Mouse (Mus musculus) layer of hippocampus, adult 2 months (tissue): ENCODE results near the gene Jakmip3. TPM values are rescaled to one million over a fixed set of nuclear protein-coding genes. Genes with fewer than 3 reads are reported as not detected.
A peak's percentile ranks its signal among the peaks of the same experiment; 100 is the strongest.

Source experiments
- DNase-seq, 2 experiments: peaks; one replicate each; pipeline ENCODE4 v3.0.0; 2022; ENCODE audit warnings: low spot score in 2 of 2
- H3K27ac ChIP-seq: fragments of 200-600 bp; 2 replicates; pipeline ENCODE4 v1.8.1; 2022
- H3K4me3 ChIP-seq: fragments of 200-600 bp; 2 replicates; pipeline ENCODE4 v1.8.1; 2022; ENCODE audit warnings: mild to moderate bottlenecking
- CTCF ChIP-seq: fragments of 200-600 bp; conservative IDR thresholded peaks from 2 replicates; pipeline ENCODE4 v1.8.1; 2022; ENCODE audit warnings: antibody characterized with exemption, mild to moderate bottlenecking, moderate library complexity
- total RNA-seq, 2 experiments: library from RNA; stranded (reverse); gene quantifications; 2 replicates each; pipeline ENCODE4 v1.2.3; 2021

Jakmip3 gene
- total RNA-seq, 2 experiments from 2014 or later, result 51.0 to 58.1 TPM

GRCm38 (mm10) chr7:139016288-139016687 is 75.8 kb downstream of the Jakmip3 start:
- H3K4me3 ChIP-seq, result no peak overlapping the region
- DNase-seq, result no peak
- no peak for TF ChIP-seq CTCF
- H3K27ac ChIP-seq, result peak overlapping the region; percentile 28; the same call in 1 of the 2 replicates

DNA sequence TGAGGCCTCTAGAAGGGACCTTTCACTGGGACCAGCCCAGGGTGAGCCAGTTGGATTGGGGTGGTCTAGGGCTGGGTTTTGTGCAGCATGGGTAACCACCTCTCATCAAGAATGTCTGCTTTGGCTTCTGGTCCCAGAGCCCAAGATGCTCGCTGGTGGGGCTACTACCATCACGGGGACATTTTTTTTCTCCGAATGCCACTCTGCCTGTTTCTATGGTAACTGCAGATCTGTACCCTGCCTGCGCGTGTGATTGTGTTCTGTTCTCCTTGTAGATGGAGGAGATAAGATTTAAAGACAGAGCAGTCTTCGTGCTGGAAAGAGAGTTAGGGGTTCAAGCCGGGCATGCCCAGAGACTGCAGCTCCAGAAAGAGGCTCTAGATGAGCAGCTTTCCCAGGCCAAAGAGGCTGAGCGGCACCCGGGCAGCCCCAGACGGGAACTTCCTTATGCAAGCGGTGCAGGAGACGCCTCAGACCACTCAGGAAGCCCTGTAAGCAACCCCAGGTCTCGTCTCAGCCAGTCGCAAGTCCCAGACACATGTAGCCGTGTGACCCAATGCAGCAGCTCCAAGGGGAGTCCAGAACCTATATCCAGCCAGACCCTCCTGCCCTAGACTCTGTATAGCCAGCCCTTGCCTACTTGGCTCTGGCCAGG is 76.8 kb downstream of the Jakmip3 start:
- Histone ChIP-seq H3K4me3 (no peak overlapping the region), H3K27ac (peak overlapping the region; percentile 51; the same call in 1 of the 2 replicates)
- peak in 1 of 2 experiments; percentile 55 for DNase-seq
- no peak for TF ChIP-seq CTCF

DNA sequence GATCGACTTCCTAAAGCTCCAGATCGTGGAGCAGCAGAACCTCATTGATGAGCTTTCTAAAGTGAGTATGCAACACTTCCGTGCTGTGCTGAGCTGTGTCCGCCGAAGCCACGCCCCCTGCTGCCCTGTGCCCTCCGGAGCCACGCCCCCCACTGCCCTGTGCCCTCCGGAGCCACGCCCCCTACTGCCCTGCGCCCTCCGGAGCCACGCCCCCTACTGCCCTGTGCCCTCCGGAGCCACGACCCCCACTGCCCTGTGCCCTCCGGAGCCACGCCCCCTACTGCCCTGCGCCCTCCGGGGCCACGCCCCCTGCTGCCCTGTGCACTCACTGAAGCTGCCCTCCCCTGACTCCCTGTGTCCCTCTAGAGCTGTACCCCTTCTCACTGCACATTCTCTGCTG is 80.4 kb downstream of the Jakmip3 start:
- DNase-seq, result no peak
- no peak overlapping the region for H3K27ac ChIP-seq
- H3K4me3 ChIP-seq, result no peak overlapping the region
- no peak for TF ChIP-seq CTCF

- no peak overlapping the region for H3K4me3 ChIP-seq
- H3K27ac ChIP-seq, result no peak overlapping the region
- no peak for TF ChIP-seq CTCF
- DNase-seq, result no peak
Measured at GRCm38 (mm10) chr7:139021326-139021725, 80.8 kb downstream of the Jakmip3 start.

DNA sequence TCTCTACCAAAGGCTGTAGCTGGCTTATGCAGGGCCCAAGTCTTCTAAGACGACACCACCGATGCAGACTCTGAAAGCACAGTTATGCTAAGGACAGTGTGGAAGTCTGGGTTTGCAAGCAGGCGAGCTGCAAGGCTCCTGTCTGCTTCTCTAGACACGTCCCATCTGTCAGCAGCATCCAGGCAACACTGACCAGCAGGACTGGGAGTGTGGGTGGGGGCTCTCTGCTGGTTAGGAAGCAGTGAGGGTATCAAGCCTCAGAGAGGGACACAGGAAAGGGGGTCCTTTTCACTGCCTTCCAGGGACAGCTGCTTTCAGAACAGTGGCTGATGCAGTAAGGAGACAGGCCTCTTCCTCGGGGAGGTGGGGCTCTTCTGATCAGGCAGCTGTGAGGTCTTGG is 86.6 kb downstream of the Jakmip3 start:
- no peak for DNase-seq
- Histone ChIP-seq H3K4me3 (no peak overlapping the region), H3K27ac (no peak overlapping the region)
- TF ChIP-seq CTCF, result 0 out of 2 replicates have a peak, but pooled peaks have one; percentile 6

DNA sequence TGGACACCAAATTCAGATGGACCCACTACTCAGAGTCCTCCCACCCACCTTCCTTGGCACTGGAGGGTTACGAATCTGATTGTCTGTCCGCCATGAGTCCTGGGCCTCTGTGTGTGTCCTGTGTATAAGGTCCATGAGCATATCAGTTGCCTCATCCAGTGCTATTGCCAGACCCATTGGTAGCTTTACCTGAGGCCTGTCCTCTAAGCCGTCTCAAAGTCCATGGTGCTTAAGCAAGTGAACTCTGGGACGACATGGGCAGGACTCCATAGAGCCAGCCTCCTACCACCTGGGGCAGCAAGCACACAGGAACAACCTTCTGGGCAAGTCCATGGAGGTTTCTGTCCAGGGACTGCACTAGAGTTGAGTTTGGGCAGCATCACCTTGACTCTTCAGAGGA is 90.7 kb downstream of the Jakmip3 start:
- no peak for DNase-seq
- no peak for TF ChIP-seq CTCF

GRCm38 (mm10) chr7:139063406-139063805 is 122.9 kb downstream of the Jakmip3 start:
- DNase-seq, result no peak
- H3K4me3 ChIP-seq, result no peak overlapping the region
- H3K27ac ChIP-seq, result no peak overlapping the region
- peak; percentile 69 for TF ChIP-seq CTCF

More for the DNA sequence above, 90.7 kb downstream of the Jakmip3 start:
- Histone ChIP-seq H3K27ac (no peak overlapping the region), H3K4me3 (no peak overlapping the region)

- TF ChIP-seq CTCF, result peak; percentile 89
- Histone ChIP-seq H3K27ac (peak overlapping the region; percentile 6; the same call in 1 of the 2 replicates), H3K4me3 (no peak overlapping the region)
- DNase-seq, result peak; percentile 78 to 90
Measured at GRCm38 (mm10) chr7:139068182-139068623, 127.7 kb downstream of the Jakmip3 start.

DNA sequence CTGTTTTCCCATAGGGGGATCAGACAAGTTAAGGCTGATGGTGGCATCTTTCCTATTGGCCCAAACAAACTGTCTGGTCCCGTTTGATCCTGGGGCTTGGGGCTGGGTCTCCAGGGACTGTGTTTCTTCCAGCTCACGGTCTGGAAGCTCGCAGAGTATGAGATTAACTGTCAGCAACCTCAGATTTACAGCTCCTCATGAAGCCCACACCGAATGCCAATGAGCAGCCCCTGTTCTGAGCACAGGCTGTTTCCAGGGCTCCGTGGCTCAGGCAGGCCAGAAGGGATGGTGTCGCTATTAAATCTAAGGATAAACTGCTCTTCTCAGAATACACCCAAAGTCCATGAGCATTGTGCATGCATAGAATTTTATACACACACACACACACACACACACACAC is 133.7 kb downstream of the Jakmip3 start:
- Histone ChIP-seq H3K4me3 (no peak overlapping the region), H3K27ac (no peak overlapping the region)
- no peak for TF ChIP-seq CTCF
- no peak for DNase-seq

DNA sequence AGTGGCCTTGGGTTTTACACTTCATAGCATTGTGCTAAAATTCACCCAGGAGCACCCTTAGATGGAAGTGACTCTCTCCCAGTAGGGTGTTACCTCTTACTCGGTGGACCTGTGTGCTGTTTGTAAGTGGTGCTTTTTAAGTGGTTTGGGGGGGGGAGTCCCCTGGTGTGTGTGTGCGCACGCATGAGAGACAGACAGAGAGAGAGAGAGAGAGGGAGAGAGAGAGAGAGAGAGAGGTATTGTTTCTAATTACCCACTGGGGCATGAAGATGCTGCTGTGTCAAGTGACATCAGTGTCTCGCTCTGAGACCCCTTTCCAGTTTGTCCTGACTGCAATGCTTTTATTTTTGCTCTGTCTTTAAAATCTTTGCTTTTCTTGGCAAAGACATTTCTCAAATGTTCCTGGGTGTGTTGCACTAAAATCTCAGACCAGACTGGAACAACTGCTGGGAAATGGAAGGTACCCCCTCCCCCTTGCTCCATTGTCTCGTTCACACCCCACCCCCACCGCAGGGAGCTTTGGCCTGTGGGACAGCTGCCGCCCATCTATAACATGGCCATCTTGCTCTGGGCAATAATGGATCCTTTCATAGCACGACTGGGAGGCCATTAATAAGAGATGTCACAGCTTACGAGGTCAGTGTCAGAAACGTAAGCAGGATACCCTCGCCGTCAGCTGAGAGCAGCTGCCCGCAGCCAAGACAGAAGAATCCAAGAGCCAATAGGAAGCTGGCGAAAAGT is 134.7 kb downstream of the Jakmip3 start:
- no peak for DNase-seq
- Histone ChIP-seq H3K4me3 (no peak overlapping the region), H3K27ac (no peak overlapping the region)
- TF ChIP-seq CTCF, result no peak

- Histone ChIP-seq H3K4me3 (no peak overlapping the region), H3K27ac (peak overlapping the region; percentile 32; the same call in 1 of the 2 replicates)
- DNase-seq, result no peak
- no peak for TF ChIP-seq CTCF
Measured at GRCm38 (mm10) chr7:139077283-139077682, 136.8 kb downstream of the Jakmip3 start.

- TF ChIP-seq CTCF, result no peak
- H3K27ac ChIP-seq, result no peak overlapping the region
Measured at GRCm38 (mm10) chr7:139078181-139078580, 137.7 kb downstream of the Jakmip3 start.

GRCm38 (mm10) chr7:139079141-139079540 is 138.6 kb downstream of the Jakmip3 start:
- no peak for DNase-seq
- no peak overlapping the region for H3K27ac ChIP-seq
- H3K4me3 ChIP-seq, result no peak overlapping the region
- TF ChIP-seq CTCF, result no peak

More at GRCm38 (mm10) chr7:139078181-139078580, 137.7 kb downstream of the Jakmip3 start:
- H3K4me3 ChIP-seq, result no peak overlapping the region
- no peak for DNase-seq

DNA sequence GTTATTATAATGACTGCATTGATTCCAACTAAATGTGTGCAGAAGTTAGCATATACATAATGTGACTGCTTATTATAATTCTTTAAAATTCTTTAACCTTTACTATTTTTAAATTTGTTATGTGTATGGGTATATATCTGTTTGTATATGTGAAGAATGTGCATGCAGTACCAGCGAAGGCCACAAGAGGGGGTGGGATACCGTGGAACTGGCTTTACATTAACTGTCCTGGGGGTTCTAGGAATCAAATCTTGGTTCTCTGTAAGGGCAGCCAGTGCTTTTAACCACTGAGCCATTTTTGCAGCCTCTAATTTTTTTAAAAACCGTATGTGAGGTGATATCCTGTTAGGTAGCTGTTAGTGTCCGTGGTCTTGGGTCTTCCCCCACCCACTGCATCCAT is 140.2 kb downstream of the Jakmip3 start:
- no peak for DNase-seq
- Histone ChIP-seq H3K4me3 (no peak overlapping the region), H3K27ac (no peak overlapping the region)
- TF ChIP-seq CTCF, result peak; percentile 81
